Mouse (Mus musculus) testis, adult 10 weeks (tissue): Measurements from ENCODE around the gene Klkb1. TPM values are rescaled to one million over a fixed set of nuclear protein-coding genes. Genes with fewer than 3 reads are reported as not detected.

Source experiments
- polyA plus RNA-seq: library from polyadenylated mRNA; stranded (reverse); fragments of 350-450 nt; fragmentation: Illumina TruSeq; extraction: RNeasy Lipid Tissue Mini Kit (QIAGEN cat#74804); gene quantifications from one replicate; pipeline ENCODE4 v1.2.3, GENCODE M21; 2014; ENCODE audit warnings: low read depth, low replicate concordance

Klkb1 gene
- 5.6 TPM for polyA plus RNA-seq

DNA sequence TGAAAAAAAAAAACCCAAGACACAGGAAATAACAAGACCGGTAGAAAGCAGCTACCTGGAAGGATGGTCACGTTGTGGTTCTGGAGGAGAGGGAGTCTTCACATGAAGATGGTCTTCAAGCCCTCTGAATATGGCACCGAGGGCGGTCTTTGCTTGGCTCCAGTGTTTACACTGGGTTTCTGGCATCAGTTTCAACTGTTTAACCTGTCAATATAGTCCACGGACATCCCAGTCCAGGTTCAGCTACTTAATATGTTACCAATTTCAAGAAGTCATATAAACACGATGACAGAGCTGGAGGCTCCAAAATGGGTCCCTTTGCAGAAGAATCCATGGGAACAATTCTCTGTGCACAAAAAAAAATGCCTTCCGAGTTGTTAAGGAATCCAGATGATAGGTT is at the start of gene Klkb1:
Gene Klkb1, minus strand, starts transcription at position 173 of the 400 bp plus-strand sequence.

DNA sequence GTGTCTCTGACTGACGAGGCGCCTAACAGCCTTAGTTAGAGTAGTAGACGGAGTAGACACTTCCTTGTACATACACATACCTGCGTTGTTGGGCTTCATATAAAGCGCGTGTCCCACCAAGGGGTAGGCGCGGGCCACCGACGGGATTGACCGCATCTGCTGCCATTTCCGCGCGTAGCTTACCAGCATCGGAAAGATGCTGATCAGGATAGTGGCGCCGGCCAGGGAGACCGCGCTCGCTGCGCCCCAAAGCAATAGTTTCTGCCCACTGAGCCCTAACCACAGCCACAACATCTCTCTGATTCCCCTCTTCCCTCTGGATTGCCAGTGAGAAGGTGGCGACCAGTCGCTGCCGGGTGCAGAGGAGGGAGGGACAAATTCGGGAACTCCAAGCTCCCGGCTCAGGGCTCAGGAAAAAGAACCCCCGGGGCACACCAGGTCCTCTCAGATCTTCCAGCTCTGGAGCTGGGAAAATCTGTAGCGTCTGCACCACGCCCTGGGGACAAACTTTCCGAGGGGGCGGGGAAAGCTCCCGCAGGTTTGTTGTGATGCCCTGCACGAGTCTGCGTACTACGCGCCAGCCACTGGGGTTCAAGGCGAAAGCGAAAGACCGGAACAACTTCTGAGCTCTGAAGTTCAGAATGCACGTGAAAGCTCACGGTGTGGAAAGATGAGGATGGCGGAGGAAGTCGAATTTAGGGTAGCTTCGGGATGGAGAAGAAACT is 38.2 kb upstream of the Klkb1 start, which contains the start of gene Cyp4v3:
Gene Cyp4v3, minus strand, starts transcription at position 532 of the 725 bp plus-strand sequence.

DNA sequence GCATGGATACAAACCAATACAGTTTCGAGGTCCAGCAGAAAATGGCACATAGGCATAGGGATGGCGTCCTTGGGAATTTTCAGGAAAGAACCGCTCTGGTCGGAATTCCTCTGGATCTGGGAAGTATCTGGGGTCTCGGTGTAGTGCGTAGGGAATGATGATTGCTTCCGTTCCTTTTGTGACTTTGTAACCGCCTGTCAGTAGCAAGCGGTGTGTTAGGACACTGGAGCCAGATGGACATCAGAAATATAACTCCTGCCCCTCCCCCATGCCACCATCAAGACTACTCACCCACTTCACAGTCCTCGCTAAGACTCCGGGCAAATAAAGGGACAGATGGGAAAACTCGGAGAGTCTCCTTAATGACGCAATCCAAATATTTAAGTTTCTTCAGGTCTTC is 13.7 kb upstream of the Klkb1 start, which contains the start of gene Gm45753:
Gene Gm45753, minus strand, starts transcription at position 101 of the 400 bp plus-strand sequence.

DNA sequence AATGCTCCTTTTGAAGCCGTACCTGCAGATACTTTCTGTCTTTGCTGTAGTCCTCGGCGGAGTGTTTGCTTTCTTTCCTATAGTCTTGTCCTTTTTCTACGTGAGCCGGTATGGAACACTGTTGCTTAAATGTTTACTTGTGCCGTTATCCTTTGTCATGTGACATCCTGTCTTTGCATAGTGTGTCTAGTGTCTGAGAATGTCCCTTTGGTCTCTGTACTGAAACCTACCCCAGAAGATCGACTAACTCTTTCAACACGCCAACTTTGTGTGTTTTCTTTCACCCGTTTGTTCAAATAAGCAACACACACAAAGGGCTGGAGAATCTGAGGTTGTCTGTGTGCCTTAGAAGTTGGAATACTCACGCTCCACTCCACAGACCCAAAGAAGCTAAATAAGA is 32.7 kb downstream of the Klkb1 start, which contains the start of gene F11:
Gene F11, minus strand, starts transcription at position 112 of the 400 bp plus-strand sequence.

Other genes with a start within 250 kb of the Klkb1 start
- gene Mtnr1a, start 225.7 kb downstream of the Klkb1 start, polyA plus RNA-seq, result 3.2 TPM
- 2.6 TPM for gene F11, start 32.8 kb downstream of the Klkb1 start, polyA plus RNA-seq
- 2.0 TPM for gene Gm45753, start 13.6 kb upstream of the Klkb1 start, polyA plus RNA-seq
- 1.8 TPM for gene Cyp4v3, start 38.4 kb upstream of the Klkb1 start, polyA plus RNA-seq
- gene Fam149a, start 87.4 kb upstream of the Klkb1 start, polyA plus RNA-seq, result 0.35 TPM
- gene Tlr3, start 116.2 kb upstream of the Klkb1 start, polyA plus RNA-seq, result 4.6 TPM
- 10.5 TPM for gene Sorbs2, start 212.9 kb upstream of the Klkb1 start, polyA plus RNA-seq